Mouse (Mus musculus) neural tube, embryonic 11.5 days (tissue): ENCODE results near the gene Pja2. TPM values are rescaled to one million over a fixed set of nuclear protein-coding genes. Genes with fewer than 3 reads are reported as not detected.
A peak's percentile ranks its signal among the peaks of the same experiment; 100 is the strongest.

Source experiments
- ATAC-seq: fragments of 200-750 bp; cut with Nextera tagmentation; 2 replicates; pipeline ENCODE4 v1.8.0; 2017; ENCODE audit warnings: moderate number of reproducible peaks, mild to moderate bottlenecking, moderate TSS enrichment, moderate library complexity; ENCODE audit not compliant: insufficient read depth, low FRiP score, low TSS enrichment
- DNase-seq: peaks from one replicate; pipeline ENCODE4 v3.0.0-alpha.2; 2015; ENCODE audit warnings: low spot score
- H3K27ac ChIP-seq: fragments of 300-500 bp; sonication (generic); 2 replicates; pipeline ENCODE4 v1.5.1; 2014; ENCODE audit warnings: low read depth, mild to moderate bottlenecking, low read length
- H3K27me3 ChIP-seq: fragments of 300-500 bp; sonication (generic); 2 replicates; pipeline ENCODE4 v1.6.1; 2014; ENCODE audit warnings: mild to moderate bottlenecking, low read length, mixed read lengths; ENCODE audit not compliant: control insufficient read depth, insufficient read depth
- H3K36me3 ChIP-seq: fragments of 300-500 bp; sonication (generic); 2 replicates; pipeline ENCODE4 v1.6.1; 2014; ENCODE audit warnings: mild to moderate bottlenecking, low read length, moderate library complexity, mixed read lengths; ENCODE audit not compliant: control insufficient read depth, insufficient read depth
- H3K4me1 ChIP-seq: fragments of 300-500 bp; sonication (generic); 2 replicates; pipeline ENCODE4 v1.6.1; 2014; ENCODE audit warnings: low read length, mixed read lengths; ENCODE audit not compliant: control insufficient read depth, insufficient read depth
- H3K4me2 ChIP-seq: fragments of 300-500 bp; sonication (generic); 2 replicates; pipeline ENCODE4 v1.6.1; 2014; ENCODE audit warnings: low read depth, mild to moderate bottlenecking, moderate library complexity
- H3K4me3 ChIP-seq: fragments of 300-500 bp; sonication (generic); 2 replicates; pipeline ENCODE4 v1.5.1; 2014; ENCODE audit warnings: low read depth, low read length
- H3K9ac ChIP-seq: fragments of 300-500 bp; sonication (generic); 2 replicates; pipeline ENCODE4 v1.6.1; 2014; ENCODE audit warnings: mild to moderate bottlenecking, low read length
- H3K9me3 ChIP-seq: fragments of 300-500 bp; sonication (generic); 2 replicates; pipeline ENCODE4 v1.6.1; 2016; ENCODE audit warnings: low read length; ENCODE audit not compliant: control insufficient read depth
- WGBS: fragments of 180-500 bp; shearing (Covaris S2); extraction: QIAGEN DNeasy Blood & Tissue Kit; methylation state at CpG from one replicate; pipeline ENCODE4 v1.1.7; 2014; 5-methylcytosine and 5-hydroxymethylcytosine counted together
- polyA plus RNA-seq: library from polyadenylated mRNA; unstranded; fragments of >200 nt; fragmentation: Nextera tagmentation; extraction: Ambion mirVana; gene quantifications from 2 replicates; pipeline ENCODE4 v1.2.1, GENCODE M21; 2014

Gene Pja2
- 93.7 and 105 TPM in 2 replicates for polyA plus RNA-seq

DNA sequence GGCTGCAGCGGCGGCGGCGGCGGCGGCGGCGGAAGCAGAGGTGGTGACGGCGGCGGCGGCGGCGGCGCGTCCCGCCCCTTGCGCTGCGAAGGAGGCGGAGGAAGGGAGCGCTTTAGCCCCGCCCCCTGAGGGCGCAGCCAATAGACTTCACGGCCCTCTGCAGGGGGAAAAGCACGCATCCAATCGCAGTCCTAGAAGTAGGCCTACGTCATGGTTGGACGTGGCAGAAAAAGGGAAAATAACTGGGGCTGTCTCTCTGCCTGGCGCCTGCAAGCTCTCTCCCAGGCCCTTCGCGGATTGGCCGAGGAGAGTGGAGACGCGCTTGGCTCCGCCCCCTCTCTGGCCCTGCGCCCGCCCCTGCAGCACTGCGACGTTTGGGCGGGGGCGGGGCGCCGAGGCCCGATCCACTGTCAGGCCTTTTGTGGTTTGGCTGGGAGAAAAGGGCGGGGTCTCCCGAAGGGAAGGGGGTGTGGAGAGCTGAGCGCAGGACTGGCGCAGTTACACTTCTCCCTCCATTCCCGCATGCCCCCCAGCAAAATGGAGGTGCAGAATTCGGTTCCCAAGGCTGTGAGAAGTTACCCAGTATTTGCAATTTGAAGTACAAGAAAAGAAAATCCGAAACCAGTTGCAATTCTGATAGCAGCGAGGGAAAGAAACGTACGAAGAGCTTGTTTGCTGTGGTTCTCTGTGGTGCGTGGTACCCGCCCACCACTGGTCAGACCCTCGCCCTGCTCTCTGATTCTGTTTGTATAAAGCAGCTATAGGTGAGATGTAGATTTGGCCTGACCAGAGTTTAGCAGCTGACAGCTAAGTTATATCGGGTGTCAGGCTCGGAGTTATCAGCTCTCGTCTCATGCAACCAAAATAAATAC lies at the start of gene Pja2:
Pja2 (minus strand) TSS at position 19 of the 872 bp plus-strand sequence.
- whole genome bisulfite sequencing, result under 1% methylated on average over 42 of the region's 60 CpGs

DNA sequence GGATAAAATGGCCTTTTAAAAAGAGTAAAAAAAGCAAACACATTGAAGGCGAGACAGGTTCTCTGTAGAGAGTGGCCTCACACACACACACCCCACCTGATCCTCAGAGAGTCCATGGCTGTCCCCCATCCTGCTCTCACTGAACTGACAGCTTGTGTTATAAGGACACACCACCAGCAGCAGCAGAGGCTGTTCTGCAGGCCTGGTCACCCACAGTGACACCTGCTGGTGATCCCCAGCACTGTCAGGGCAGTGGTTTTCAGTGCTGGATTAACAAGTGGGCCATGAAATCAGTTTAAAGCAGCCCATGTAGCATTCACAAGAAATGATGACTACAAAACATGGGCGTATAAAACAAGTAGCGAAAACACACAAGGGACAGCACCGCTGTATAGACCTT lies 43.6 kb upstream of the Pja2 start:
- Histone ChIP-seq H3K4me2 (no peak overlapping the region), H3K36me3 (no peaks in the 10 kb centered on the region), H3K27ac (no peak overlapping the region), H3K4me3 (no peak overlapping the region), H3K27me3 (no peaks in the 10 kb centered on the region), H3K4me1 (no peaks in the 10 kb centered on the region), H3K9ac (no peak overlapping the region), H3K9me3 (no peaks in the 10 kb centered on the region)
- peak; percentile 77 for DNase-seq
- 64% methylated on average over 4 of the region's 4 CpGs for WGBS
- ATAC-seq, result peak; percentile 69; the same call in 1 of the 2 replicates

More for the DNA sequence above, at the start of gene Pja2:
- no peaks in the 10 kb centered on the region; the same call in 1 of the 2 replicates for H3K4me1 ChIP-seq
- peak within 1 kb of the TSS; percentile 96 for H3K27ac ChIP-seq
- peak within 1 kb of the TSS; percentile 96 for H3K4me3 ChIP-seq
- H3K4me2 ChIP-seq, result peak within 1 kb of the TSS; percentile 66
- H3K27me3 ChIP-seq, result no peaks in the 10 kb centered on the region
- H3K9me3 ChIP-seq, result no peaks in the 10 kb centered on the region
- ATAC-seq (peak; percentile 100), DNase-seq (peak; percentile 100)
- H3K9ac ChIP-seq, result peak within 1 kb of the TSS; percentile 92
- H3K36me3 ChIP-seq, result no peaks in the 10 kb centered on the region

DNA sequence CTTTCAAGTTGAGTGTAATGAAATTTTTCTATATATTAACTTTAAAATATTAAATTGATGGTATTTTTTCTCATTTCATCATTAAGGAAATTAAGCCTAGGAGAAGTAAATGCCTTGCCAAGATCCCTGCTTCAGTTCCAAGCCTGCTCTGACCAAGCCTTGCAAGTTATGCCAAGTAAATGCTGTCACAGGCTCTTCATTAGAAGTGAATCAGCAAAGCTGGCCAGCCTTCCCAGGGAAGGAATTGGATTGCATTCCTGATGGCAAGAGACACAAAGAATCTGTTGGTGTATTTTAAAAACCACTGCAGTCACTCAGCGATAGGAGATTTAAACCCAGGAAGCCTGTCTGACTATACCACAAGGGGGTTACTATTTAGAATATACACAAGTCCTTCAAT lies 32.0 kb upstream of the Pja2 start:
- no peaks in the 10 kb centered on the region for H3K4me1 ChIP-seq
- H3K9me3 ChIP-seq, result no peaks in the 10 kb centered on the region
- H3K27me3 ChIP-seq, result no peaks in the 10 kb centered on the region
- no peaks in the 10 kb centered on the region for H3K36me3 ChIP-seq
- H3K9ac ChIP-seq, result no peak overlapping the region
- no peak overlapping the region for H3K27ac ChIP-seq
- DNase-seq (no peak), ATAC-seq (no peak)
- H3K4me3 ChIP-seq, result no peak overlapping the region
- no peak overlapping the region for H3K4me2 ChIP-seq
- 94% methylated on average over 1 of the region's 1 CpGs for WGBS

DNA sequence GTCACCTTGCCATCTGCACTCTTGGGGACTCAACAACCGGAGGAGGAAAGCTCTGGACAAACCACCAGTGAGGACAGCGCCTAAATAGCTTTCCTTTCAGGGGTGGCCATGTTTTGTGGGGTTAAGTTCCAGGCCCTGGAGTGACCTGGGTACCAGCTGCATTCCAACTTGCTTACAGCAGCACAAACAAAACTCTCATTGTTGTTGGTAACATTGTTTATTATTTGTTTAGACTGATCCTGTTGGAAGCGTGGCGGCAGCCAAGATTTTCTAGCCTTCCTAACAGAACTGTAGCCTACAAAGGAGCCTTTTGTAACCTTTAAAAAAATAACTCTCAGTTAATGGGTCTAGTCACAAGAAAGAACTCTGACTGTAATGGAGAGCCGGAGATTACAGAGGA lies 30.9 kb upstream of the Pja2 start:
- no peak for DNase-seq

DNA sequence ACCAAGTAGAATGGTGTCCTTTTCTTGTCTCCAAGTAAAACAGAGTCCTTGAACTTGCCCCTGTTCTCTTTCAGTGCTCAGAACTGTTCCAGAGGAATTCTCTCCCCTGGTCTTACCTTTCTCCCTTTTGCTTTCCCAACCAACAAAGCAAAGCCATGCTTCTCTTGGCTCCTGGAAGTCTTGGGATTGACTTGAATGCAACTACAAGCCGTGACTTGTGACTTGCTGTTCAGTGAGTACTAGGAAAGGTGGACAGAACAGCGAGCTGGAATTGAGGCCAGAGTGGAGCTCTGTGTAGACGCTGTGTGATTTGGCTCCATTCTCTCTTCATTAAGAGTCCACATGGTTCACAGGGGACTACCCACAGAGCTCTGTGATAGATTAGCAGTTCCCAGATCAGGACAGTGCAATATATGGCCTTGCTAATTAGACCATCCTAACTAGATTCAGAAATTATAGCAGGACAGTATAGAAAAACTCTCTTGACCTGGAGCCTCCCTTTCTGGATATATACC lies 30.3 kb upstream of the Pja2 start:
- DNase-seq (no peak), ATAC-seq (no peak)
- no peaks in the 10 kb centered on the region for H3K9me3 ChIP-seq
- no peak overlapping the region for H3K27ac ChIP-seq
- H3K27me3 ChIP-seq, result no peaks in the 10 kb centered on the region
- 93% methylated on average over 3 of the region's 3 CpGs for WGBS
- no peaks in the 10 kb centered on the region for H3K4me1 ChIP-seq
- no peak overlapping the region for H3K9ac ChIP-seq
- no peaks in the 10 kb centered on the region for H3K36me3 ChIP-seq
- H3K4me2 ChIP-seq, result no peak overlapping the region
- H3K4me3 ChIP-seq, result no peak overlapping the region

More for the DNA sequence above, 30.9 kb upstream of the Pja2 start:
- WGBS, result 75% methylated on average over 5 of the region's 5 CpGs
- Histone ChIP-seq H3K4me1 (no peaks in the 10 kb centered on the region), H3K9ac (no peak overlapping the region), H3K4me3 (no peak overlapping the region), H3K27me3 (no peaks in the 10 kb centered on the region), H3K27ac (no peak overlapping the region), H3K9me3 (no peaks in the 10 kb centered on the region), H3K4me2 (no peak overlapping the region), H3K36me3 (no peaks in the 10 kb centered on the region)
- no peak for ATAC-seq

DNA sequence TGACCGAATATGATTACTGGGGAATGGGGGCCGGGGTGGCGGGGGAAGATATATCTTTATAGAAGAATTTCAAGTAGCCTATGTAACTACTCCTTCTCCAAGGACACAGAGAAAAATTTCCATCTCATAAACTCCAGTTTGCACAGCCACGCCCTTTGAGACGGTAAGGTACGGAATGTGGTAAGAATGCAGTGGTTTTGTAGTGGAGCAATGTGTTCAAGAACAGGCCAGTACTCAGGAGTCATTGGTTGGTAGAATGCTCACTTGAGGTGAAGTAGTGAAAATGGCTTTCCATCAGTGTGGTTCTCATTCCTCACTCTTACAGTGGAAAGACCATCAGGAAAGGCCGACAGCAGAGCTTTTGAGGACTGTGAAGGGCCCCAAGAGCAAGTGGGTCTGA lies 22.2 kb upstream of the Pja2 start:
- DNase-seq (no peak), ATAC-seq (no peak)
- Histone ChIP-seq H3K9me3 (no peaks in the 10 kb centered on the region; the same call in 1 of the 2 replicates), H3K27ac (no peak overlapping the region), H3K4me2 (no peak overlapping the region), H3K9ac (no peak overlapping the region), H3K27me3 (no peaks in the 10 kb centered on the region), H3K4me1 (no peaks in the 10 kb centered on the region), H3K36me3 (no peaks in the 10 kb centered on the region), H3K4me3 (no peak overlapping the region)
- WGBS, result 92% methylated on average over 7 of the region's 7 CpGs

DNA sequence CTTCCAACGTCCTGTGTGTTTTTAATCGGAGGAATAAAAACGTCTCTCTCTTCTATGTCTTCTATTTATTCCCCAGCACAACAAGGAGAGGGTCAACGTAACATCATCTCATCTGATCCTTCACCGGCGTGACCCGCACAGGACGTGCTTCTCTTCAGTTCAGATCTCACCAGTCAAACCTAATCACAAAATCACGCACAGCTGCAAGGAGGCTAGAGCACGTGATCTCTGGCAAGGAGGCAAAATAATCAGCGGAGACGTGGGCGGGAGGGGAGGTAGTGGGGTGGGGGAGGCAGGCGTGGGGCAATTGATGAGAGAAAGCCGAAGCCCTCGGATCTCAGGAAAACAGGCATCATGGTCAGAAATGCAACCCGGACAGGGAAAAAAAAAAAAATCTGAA lies 14.4 kb upstream of the Pja2 start:
- no peak overlapping the region for H3K4me2 ChIP-seq
- no peaks in the 10 kb centered on the region for H3K9me3 ChIP-seq
- H3K36me3 ChIP-seq, result no peaks in the 10 kb centered on the region
- ATAC-seq (no peak), DNase-seq (no peak)
- H3K4me1 ChIP-seq, result no peaks in the 10 kb centered on the region
- H3K9ac ChIP-seq, result no peak overlapping the region
- no peak overlapping the region for H3K4me3 ChIP-seq
- WGBS, result 67% methylated on average over 17 of the region's 17 CpGs
- H3K27ac ChIP-seq, result no peak overlapping the region
- H3K27me3 ChIP-seq, result no peaks in the 10 kb centered on the region

DNA sequence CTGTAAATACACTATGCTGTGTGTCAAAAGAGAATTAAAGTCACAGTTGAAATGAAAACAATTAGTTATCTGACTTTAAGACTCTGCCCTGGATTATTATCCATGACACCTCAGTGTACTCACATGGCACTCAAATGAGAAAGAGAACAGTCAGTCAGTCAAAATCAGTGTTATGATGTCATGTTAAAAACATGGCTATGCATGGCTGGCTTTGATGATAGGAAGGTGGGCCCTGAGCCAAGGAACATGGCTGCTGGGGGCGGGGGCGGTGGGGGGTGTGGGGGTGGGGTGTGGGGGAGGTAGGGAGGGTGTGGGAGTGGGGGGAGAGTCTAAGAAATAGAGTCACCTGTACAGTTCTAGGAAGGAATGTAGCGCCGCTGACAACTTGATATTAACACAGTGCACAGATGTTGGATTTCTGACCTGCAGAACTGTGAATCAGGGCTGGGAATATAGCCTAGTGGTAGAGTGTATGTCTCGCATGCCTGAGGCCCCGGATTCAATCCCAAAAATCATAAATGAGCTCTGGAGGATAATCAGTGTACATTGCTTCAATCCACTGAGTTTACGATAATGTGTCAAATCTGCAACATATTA lies 13.0 kb upstream of the Pja2 start:
- Histone ChIP-seq H3K4me1 (no peaks in the 10 kb centered on the region), H3K9me3 (no peaks in the 10 kb centered on the region), H3K27ac (no peak overlapping the region), H3K36me3 (no peaks in the 10 kb centered on the region), H3K4me3 (no peak overlapping the region), H3K4me2 (no peak overlapping the region), H3K27me3 (no peaks in the 10 kb centered on the region), H3K9ac (no peak overlapping the region)
- WGBS, result 85% methylated on average over 7 of the region's 7 CpGs
- no peak for DNase-seq
- no peak for ATAC-seq
